Mouse (Mus musculus) hindbrain, embryonic 14.5 days (tissue): ENCODE measurements around the gene Fmnl2. TPM values are rescaled to one million over a fixed set of nuclear protein-coding genes. Genes with fewer than 3 reads are reported as not detected.
A peak's percentile ranks its signal among the peaks of the same experiment; 100 is the strongest.

ENCODE experiments used
- ATAC-seq: fragments of 200-750 bp; cut with Nextera tagmentation; 2 replicates; pipeline ENCODE4 v1.8.0; 2017; ENCODE audit warnings: moderate number of reproducible peaks, mild to moderate bottlenecking, moderate TSS enrichment, moderate library complexity; ENCODE audit not compliant: low FRiP score
- DNase-seq: peaks from one replicate; pipeline ENCODE4 v3.0.0-alpha.2; 2015; ENCODE audit warnings: low spot score
- H3K27ac ChIP-seq: fragments of 300-500 bp; sonication (generic); 2 replicates; pipeline ENCODE4 v1.5.1; 2014; ENCODE audit warnings: mild to moderate bottlenecking, moderate library complexity
- H3K27me3 ChIP-seq: fragments of 300-500 bp; sonication (generic); 2 replicates; pipeline ENCODE4 v1.6.1; 2014; ENCODE audit warnings: mild to moderate bottlenecking, low read length, mixed read lengths; ENCODE audit not compliant: control insufficient read depth, insufficient read depth
- H3K36me3 ChIP-seq: fragments of 300-500 bp; sonication (generic); replicated peaks from 2 replicates; pipeline ENCODE4 v1.6.1; 2014; ENCODE audit not compliant: control insufficient read depth, insufficient read depth
- H3K4me1 ChIP-seq: fragments of 300-500 bp; sonication (generic); replicated peaks from 2 replicates; pipeline ENCODE4 v1.6.1; 2014; ENCODE audit warnings: antibody characterized with exemption, low read length, mixed read lengths; ENCODE audit not compliant: control insufficient read depth, insufficient read depth
- H3K4me2 ChIP-seq: fragments of 300-500 bp; sonication (generic); replicated peaks from 2 replicates; pipeline ENCODE4 v1.6.1; 2014; ENCODE audit warnings: mild to moderate bottlenecking, moderate library complexity
- H3K4me3 ChIP-seq: fragments of 300-500 bp; sonication (generic); replicated peaks from 2 replicates; pipeline ENCODE4 v1.5.1; 2014; ENCODE audit warnings: mild to moderate bottlenecking, low read length
- H3K9ac ChIP-seq: fragments of 300-500 bp; sonication (generic); 2 replicates; pipeline ENCODE4 v1.6.1; 2014
- H3K9me3 ChIP-seq: fragments of 300-500 bp; sonication (generic); 2 replicates; pipeline ENCODE4 v1.6.1; 2016; ENCODE audit warnings: low read length; ENCODE audit not compliant: control insufficient read depth
- WGBS: fragments of 180-500 bp; shearing (Covaris S2); extraction: QIAGEN DNeasy Blood & Tissue Kit; methylation state at CpG from one replicate; pipeline ENCODE4 v1.1.7; 2014; 5-methylcytosine and 5-hydroxymethylcytosine counted together
- polyA plus RNA-seq: library from polyadenylated mRNA; unstranded; fragments of >200 nt; fragmentation: Nextera tagmentation; extraction: Ambion mirVana; gene quantifications from 2 replicates; pipeline ENCODE4 v1.2.1, GENCODE M21; 2014

Gene Fmnl2
- polyA plus RNA-seq, 1 experiment from 2014 or later, result 13.7 TPM

- Histone ChIP-seq H3K9me3 (no peaks in the 10 kb centered on the region), H3K9ac (no peak overlapping the region), H3K36me3 (no peaks in the 10 kb centered on the region), H3K27ac (peak overlapping the region; percentile 54; the same call in 1 of the 2 replicates), H3K4me1 (0 out of 2 replicates have a peak, but pooled peaks cover 19% of the 10 kb centered on the region), H3K4me3 (no peak overlapping the region), H3K4me2 (no peak overlapping the region), H3K27me3 (no peaks in the 10 kb centered on the region)
- DNase-seq, result no peak
- ATAC-seq, result 0 out of 2 replicates have a peak, but pooled peaks have one; percentile 66
- WGBS, result 80% methylated on average over 5 of the region's 5 CpGs
Measured at GRCm38 (mm10) chr2:52920701-52921435, 63.2 kb downstream of the Fmnl2 start.

- H3K4me2 ChIP-seq, result no peak overlapping the region
- no peak overlapping the region for H3K9ac ChIP-seq
- no peak overlapping the region for H3K4me3 ChIP-seq
- H3K9me3 ChIP-seq, result no peaks in the 10 kb centered on the region
- no peak overlapping the region for H3K27ac ChIP-seq
- no peak for ATAC-seq
- DNase-seq, result no peak
- H3K4me1 ChIP-seq, result peaks cover 31% of the 10 kb centered on the region
- no peaks in the 10 kb centered on the region for H3K36me3 ChIP-seq
- H3K27me3 ChIP-seq, result no peaks in the 10 kb centered on the region
- 98% methylated on average over 3 of the region's 3 CpGs for WGBS
Measured at GRCm38 (mm10) chr2:52925062-52925461, 67.4 kb downstream of the Fmnl2 start.

GRCm38 (mm10) chr2:52927381-52927780 is 69.7 kb downstream of the Fmnl2 start:
- no peak for ATAC-seq
- 40% methylated on average over 3 of the region's 3 CpGs for WGBS

GRCm38 (mm10) chr2:52927858-52928301 is 70.2 kb downstream of the Fmnl2 start:
- Histone ChIP-seq H3K9ac (no peak overlapping the region), H3K36me3 (no peaks in the 10 kb centered on the region), H3K4me2 (no peak overlapping the region), H3K9me3 (no peaks in the 10 kb centered on the region), H3K27ac (peak overlapping the region; percentile 23; the same call in 1 of the 2 replicates), H3K4me1 (peaks cover 23% of the 10 kb centered on the region), H3K4me3 (no peak overlapping the region), H3K27me3 (no peaks in the 10 kb centered on the region)
- DNase-seq (peak; percentile 40), ATAC-seq (peak; percentile 52; the same call in 1 of the 2 replicates)
- 22% methylated on average over 10 of the region's 10 CpGs for WGBS

More at GRCm38 (mm10) chr2:52927381-52927780, 69.7 kb downstream of the Fmnl2 start:
- DNase-seq, result no peak
- Histone ChIP-seq H3K27ac (peak overlapping the region; percentile 22; the same call in 1 of the 2 replicates), H3K4me1 (peaks cover 23% of the 10 kb centered on the region), H3K4me3 (no peak overlapping the region), H3K36me3 (no peaks in the 10 kb centered on the region), H3K9me3 (no peaks in the 10 kb centered on the region), H3K27me3 (no peaks in the 10 kb centered on the region), H3K4me2 (no peak overlapping the region), H3K9ac (no peak overlapping the region)

GRCm38 (mm10) chr2:52928401-52928800 is 70.7 kb downstream of the Fmnl2 start:
- no peak overlapping the region for H3K4me3 ChIP-seq
- no peak overlapping the region for H3K9ac ChIP-seq
- 43% methylated on average over 3 of the region's 3 CpGs for WGBS
- no peaks in the 10 kb centered on the region for H3K9me3 ChIP-seq
- peaks cover 23% of the 10 kb centered on the region for H3K4me1 ChIP-seq
- no peak for DNase-seq
- H3K36me3 ChIP-seq, result no peaks in the 10 kb centered on the region
- peak overlapping the region; percentile 23; the same call in 1 of the 2 replicates for H3K27ac ChIP-seq
- H3K27me3 ChIP-seq, result no peaks in the 10 kb centered on the region
- no peak for ATAC-seq
- H3K4me2 ChIP-seq, result no peak overlapping the region

- peak; percentile 58 for ATAC-seq
- WGBS, result 81% methylated on average over 5 of the region's 5 CpGs
- peaks cover 23% of the 10 kb centered on the region for H3K4me1 ChIP-seq
- H3K9me3 ChIP-seq, result no peaks in the 10 kb centered on the region
- DNase-seq, result peak; percentile 56
- no peak overlapping the region for H3K9ac ChIP-seq
- H3K4me3 ChIP-seq, result no peak overlapping the region
- no peaks in the 10 kb centered on the region for H3K36me3 ChIP-seq
- H3K4me2 ChIP-seq, result no peak overlapping the region
- 0 out of 2 replicates have a peak overlapping the region, but pooled peaks have one; percentile 20 for H3K27ac ChIP-seq
- H3K27me3 ChIP-seq, result no peaks in the 10 kb centered on the region
Measured at GRCm38 (mm10) chr2:52930106-52930868, 72.6 kb downstream of the Fmnl2 start.

GRCm38 (mm10) chr2:52931315-52931714 is 73.7 kb downstream of the Fmnl2 start:
- Histone ChIP-seq H3K9me3 (no peaks in the 10 kb centered on the region), H3K27ac (no peak overlapping the region), H3K36me3 (no peaks in the 10 kb centered on the region), H3K27me3 (no peaks in the 10 kb centered on the region), H3K4me2 (no peak overlapping the region), H3K4me3 (no peak overlapping the region), H3K9ac (no peak overlapping the region), H3K4me1 (peaks cover 23% of the 10 kb centered on the region)
- 87% methylated on average over 2 of the region's 2 CpGs for WGBS
- DNase-seq, result no peak
- no peak for ATAC-seq

- Histone ChIP-seq H3K9me3 (no peaks in the 10 kb centered on the region), H3K27me3 (no peaks in the 10 kb centered on the region), H3K9ac (no peak overlapping the region), H3K4me3 (no peak overlapping the region), H3K36me3 (no peaks in the 10 kb centered on the region), H3K27ac (no peak overlapping the region), H3K4me2 (no peak overlapping the region), H3K4me1 (0 out of 2 replicates have a peak, but pooled peaks cover 3% of the 10 kb centered on the region)
- 89% methylated on average over 6 of the region's 6 CpGs for WGBS
- ATAC-seq, result no peak
- DNase-seq, result no peak
Measured at GRCm38 (mm10) chr2:52935906-52936305, 78.2 kb downstream of the Fmnl2 start.

- ATAC-seq (no peak), DNase-seq (no peak)
- Histone ChIP-seq H3K27me3 (no peaks in the 10 kb centered on the region), H3K9ac (no peak overlapping the region), H3K4me1 (no peaks in the 10 kb centered on the region), H3K4me3 (no peak overlapping the region), H3K36me3 (no peaks in the 10 kb centered on the region), H3K4me2 (no peak overlapping the region), H3K9me3 (no peaks in the 10 kb centered on the region), H3K27ac (no peak overlapping the region)
- WGBS, result 69% methylated on average over 6 of the region's 6 CpGs
Measured at GRCm38 (mm10) chr2:52938351-52939074, 80.9 kb downstream of the Fmnl2 start.
